Mouse (Mus musculus): ENCODE data around the gene Jrkl.

Jrkl gene

DNA sequence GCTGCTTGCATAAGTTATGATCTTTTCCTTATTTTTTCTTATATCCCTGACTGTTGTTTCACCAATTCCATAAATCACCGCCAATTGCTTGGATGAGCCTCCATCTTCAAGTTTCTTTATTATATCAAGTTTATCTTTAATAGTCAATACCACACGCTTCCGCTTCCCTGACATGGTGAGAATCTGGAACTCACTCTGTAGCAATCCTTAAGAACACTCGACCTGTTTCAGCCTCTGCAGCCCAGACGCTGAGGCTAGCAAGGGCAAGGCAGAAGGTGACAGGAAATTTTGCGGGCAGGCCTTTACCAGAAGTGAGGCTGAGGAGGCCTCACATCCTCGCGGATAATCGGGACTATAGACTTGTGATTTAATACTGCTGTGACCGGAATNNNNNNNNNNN lies at the start of gene Jrkl:
Gene Jrkl, minus strand, starts transcription at position 349 of the 400 bp plus-strand sequence.
- peak; percentile 23 for DNase-seq (ENCODE audit: low spot score)

DNA sequence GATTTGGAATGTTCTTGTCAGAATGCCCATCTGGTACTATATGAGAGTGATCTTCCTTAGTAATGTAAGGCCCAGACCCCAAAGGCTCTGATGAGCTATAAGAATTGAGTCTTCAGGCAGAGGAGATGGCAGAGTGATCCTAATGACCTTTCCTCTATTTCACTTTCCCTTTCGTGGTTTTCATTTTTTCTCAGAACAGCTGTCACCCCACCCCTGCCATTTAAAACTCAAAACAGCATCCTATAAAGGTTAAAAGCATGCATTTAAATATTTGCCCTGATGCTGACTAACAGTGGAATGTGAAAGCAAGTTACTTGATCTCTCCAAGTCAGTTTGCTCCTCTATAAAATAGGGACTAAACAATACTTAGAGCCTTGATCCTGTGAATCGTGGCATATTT lies 41.9 kb upstream of the Jrkl start:
- no peak for DNase-seq (ENCODE audit: low spot score)

DNA sequence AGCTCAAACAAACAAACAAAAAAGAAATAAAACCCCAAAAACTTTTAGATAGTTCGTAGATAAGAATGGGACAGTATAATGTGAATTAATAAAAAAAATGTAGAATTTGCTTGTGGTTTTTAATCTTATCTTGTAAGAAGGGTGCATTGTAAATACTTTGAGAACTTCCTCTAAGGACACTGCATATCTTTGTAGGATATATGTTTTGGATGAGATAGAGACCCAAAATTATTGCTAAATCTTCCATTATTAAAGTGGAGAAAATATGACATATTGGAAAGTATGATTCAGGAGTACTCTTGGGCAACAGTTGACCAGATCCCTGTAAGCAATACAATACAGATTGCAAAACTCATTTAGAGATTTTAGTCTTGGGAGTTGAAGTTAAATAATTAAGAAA lies 27.6 kb upstream of the Jrkl start:
- no peak for DNase-seq (ENCODE audit: low spot score)

DNA sequence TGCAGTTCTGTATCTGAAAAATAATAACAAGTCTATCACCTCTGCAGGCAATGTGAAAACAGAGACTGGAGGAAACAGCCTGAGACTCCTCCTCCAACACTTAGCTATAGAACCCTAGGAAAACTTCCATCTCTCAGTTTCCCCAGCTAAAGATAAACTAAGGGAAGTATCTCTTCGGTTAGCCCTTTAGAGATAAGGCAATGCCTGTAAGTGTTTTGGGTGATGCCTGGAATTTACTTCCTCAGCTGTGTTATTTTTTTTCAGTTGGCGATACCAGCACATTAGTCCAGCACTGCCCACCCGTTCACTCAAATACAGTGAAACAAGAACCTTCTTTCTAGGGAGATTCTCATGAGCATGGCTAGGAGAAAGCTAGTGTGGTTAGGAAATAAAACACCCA lies 15.4 kb upstream of the Jrkl start:
- DNase-seq (ENCODE audit: low spot score), result no peak

DNA sequence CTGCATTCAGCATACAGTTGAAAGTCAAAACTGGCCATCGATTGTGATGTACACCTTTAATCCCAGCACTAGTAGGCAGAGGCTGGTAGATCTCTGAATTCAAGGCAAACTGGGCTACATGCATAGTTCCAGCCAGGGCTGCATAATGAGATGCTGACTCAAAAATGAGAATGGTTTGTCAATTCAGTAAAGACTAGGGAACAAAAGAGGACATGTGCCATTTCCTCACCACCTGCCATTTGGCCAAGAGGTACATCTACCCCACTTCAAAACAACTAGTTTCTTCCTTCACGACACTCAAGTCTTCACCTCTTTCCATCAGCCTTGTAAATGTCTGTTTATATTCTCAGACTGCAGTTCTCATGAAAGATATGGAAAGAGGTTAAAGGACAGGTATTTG lies 12.5 kb upstream of the Jrkl start:
- DNase-seq (ENCODE audit: low spot score), result no peak

DNA sequence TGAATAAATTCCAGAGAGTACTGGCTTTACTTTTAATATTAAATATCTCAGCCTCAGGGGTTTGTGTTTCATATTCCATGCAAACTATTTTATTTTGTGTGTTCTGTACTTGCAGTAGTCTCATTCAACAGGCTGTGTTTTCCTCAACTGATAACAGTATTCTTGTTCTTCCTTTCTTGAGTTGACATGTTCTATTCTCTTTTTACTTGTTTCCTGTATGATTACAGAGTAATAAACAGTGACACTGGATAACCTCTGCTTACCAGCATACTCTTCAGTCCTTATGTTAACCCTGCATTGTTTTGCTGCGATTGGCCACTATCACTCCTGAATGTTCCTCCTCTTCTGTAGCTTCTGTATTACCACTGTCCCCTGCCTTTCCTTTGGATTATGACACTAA lies 11.1 kb upstream of the Jrkl start:
- no peak for DNase-seq (ENCODE audit: low spot score)

DNA sequence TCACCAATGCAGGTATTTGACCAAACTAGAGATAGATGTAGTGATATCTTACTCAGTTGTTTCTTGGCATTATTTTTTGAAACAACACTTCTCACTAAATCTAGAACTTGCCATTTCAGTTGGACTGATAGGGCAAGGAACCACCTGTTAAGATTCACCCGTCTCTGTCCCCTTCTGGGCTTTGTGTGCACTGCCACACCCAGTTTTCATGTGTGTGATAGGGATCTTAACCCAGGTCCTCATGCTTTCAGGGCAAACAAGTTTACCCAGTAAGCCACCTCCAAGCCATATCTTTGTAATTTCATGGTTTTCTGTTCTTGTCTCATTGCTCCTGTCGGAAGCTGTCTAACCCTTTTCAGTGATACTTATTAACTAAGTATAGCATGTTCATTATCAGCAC lies 5.6 kb upstream of the Jrkl start:
- DNase-seq (ENCODE audit: low spot score), result no peak

DNA sequence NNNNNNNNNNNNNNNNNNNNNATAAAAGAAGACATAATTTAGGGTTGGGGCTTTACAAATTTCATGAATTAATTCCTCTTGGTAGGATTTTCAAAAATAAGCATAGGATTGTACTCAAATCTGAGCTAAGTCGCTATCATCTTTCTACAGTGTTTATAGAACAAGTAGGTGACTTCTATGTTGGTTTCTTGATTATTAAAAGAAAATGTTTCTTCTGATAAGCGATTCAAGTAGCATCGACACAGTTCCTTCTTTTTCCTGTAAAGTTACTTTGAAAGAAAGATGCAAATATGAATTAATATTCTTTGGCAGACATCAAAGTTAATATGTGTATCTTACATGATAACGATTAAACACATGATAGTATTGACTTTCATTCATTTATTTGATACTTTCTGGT lies 2.5 kb upstream of the Jrkl start:
- DNase-seq (ENCODE audit: low spot score), result no peak

DNA sequence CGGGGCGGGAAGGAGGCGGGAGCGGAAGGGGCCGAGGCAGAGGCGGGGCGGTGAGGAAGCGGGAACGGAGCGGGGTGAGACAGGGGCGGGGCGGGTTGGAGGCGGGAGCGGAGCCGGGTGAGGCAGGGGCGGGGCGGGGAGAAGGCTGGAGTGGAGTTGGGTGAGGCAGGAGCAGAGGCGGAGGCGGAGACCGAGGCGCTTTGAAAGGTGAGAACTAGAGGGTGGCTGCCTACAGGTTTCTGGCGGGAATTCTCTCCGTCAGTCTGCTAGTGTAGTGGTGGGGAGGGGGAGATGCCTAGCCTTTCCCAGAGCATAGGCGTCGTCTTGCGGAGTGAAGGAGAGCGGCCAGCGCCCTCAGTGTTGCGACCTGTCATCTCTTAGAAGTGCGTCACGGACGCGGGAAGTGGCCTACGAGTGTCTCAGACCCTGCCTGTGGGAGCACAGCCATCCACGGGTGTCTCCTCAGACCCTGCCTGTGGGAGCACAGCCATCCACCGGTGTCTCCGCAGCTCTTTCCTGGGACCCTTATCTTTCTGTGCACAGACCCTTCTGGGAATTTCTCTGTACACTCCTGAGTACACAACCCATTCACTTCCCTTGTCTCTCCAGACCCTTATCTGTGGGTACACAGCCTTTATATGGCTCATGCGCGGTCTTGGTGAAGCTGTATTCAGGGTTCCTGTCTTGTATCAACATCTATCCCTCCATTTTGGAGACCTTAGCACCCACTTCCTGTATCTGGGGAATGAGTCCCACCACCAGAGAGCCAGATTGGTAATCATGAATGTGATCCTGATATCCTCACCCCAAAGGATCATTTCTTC lies 1.4 kb upstream of the Jrkl start, which contains the start of gene Ccdc82:
Gene Ccdc82, plus strand, starts transcription at position 141 of the 824 bp plus-strand sequence.
- peak; percentile 96 for DNase-seq (ENCODE audit: low spot score)

DNA sequence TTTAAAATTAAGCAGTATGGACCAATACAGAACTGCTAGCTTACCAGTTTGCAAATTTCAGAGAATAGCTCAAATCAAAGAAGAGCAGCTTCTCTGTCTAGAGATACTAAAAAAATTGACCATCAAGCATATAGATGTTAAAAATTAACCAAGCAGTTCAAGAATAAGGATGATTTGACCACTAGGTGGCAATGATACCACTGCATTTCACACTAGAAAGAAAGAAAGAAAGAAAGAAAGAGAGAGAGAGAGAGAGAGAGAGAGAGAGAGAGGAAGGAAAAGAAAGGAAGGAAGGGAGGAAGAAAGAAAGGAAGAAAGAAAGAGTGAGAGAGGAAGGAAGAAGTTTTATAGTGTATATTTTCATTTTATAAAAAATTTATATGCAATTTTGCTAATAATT lies 3.3 kb downstream of the Jrkl start:
- no peak for DNase-seq (ENCODE audit: low spot score)

DNA sequence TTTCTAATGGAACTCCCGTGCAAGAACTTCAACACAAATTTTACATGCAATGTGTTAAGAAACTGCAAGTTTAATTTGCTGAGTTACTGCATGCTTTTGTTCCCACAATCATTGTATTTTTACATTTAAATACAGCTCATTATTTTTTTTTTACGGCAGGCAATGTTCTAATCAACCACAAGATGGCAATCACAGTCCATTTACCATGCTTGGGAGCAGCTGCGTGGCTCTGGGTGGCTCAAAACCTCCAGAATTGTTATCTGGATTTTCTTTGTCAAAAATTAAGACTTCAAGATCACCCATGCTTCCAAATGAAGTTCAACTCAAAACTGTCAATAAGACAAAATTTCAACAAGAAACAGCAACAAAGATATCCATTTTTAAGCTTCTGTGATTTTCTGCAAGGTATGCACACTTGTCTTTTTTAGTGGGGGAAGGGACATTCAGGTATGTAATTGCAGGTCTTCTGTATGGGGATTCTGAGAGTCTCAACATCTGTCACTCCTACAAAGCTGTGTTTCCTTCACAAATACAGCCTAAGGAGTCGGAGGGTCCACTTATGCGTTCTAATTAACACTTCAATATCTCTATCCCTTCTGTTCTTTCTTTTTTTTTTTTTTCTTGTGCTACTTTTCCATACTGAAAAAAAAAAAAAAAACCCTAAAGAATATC lies 13.9 kb downstream of the Jrkl start:
- DNase-seq (ENCODE audit: low spot score), result no peak

DNA sequence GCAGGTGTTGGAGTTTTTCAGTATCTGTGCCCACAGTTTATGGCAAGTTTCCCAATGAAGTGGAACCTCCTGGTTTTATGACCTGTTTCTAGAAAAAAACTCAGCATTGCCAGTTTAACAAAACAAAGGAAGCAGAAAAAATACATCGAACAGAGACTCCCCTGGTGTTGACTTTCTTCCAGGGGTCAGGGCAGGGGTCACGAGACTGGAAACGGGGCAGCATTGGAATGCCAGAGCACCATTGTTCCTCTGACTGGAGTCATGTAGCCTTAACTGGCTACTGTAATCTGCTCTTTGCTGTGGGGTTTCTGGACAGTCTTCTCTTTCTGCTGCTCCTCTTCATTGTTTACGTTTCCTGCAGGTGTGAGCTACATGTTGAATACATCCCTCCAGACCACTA lies 15.1 kb downstream of the Jrkl start:
- DNase-seq (ENCODE audit: low spot score), result peak; percentile 50

DNA sequence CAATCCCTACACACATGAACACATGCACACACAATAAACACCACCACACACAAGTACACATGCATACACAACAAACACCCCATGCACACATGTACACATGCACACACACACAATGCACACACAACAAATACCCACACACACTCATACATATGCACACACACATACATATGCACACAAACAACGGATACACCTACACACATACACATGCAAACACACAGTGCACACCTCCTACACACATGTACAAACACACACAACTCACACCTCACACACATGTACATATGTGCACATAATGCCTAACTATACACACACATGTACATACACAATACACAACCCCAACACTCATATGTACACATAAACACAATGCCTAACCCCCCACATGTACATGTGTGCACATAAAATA lies 19.8 kb downstream of the Jrkl start:
- DNase-seq (ENCODE audit: low spot score), result no peak

DNA sequence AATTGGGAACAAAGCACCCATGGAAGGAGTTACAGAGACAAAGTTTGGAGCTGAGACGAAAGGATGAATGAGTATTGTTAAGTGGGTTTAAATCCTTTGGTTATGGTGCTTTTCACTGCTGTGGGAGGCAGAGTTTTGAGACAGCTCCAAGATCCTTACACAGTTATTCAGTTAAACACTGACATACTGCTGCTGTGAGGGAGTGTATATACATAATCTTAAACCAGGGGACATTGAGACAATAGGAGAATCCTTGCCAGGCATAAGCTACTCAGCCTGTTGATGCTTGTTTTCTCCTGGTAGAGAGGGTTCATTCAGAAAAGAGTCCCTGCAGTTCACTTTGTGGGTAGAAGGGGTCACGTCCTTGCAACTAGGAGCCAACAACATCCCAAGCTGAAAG lies 39.3 kb downstream of the Jrkl start:
- no peak for DNase-seq (ENCODE audit: low spot score)

DNA sequence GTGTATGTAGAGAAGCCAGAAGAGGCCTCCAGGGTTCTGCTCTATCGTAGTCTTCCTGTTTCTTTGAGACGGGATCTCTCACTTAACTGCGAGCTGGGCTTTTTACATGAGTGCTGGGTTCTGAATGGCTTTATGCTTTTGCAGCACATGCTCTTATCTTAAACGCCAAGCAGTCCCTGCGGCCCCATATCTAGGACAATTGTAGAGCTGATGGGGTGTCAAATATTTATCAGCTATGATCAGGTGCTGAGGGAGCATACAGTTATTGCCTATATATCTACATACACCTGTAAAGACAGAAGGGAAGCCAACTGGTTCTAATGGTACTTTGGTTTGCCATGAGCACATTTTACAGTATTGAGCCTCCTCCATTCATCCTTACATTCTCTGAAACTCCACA lies 41.9 kb downstream of the Jrkl start:
- no peak for DNase-seq (ENCODE audit: low spot score)

DNA sequence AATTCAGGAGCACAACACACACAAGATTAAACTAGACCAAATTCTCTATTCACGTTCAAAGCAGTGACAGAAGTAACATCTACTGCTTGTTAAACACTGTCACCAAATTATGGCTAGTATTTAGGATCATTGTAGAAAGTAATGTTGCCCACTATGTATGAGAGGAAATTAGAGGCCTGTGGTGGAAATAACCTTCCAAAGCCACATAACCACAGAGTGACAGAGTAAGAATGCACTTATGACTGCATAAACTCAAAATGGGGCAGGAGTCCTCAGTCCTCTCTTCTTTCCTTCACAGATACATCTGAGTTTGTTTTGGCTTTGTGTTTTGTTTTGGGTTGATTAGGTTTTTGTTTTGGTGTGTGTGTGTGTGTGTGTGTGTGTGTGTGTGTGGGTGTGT lies 42.5 kb downstream of the Jrkl start:
- no peak for DNase-seq (ENCODE audit: low spot score)

DNA sequence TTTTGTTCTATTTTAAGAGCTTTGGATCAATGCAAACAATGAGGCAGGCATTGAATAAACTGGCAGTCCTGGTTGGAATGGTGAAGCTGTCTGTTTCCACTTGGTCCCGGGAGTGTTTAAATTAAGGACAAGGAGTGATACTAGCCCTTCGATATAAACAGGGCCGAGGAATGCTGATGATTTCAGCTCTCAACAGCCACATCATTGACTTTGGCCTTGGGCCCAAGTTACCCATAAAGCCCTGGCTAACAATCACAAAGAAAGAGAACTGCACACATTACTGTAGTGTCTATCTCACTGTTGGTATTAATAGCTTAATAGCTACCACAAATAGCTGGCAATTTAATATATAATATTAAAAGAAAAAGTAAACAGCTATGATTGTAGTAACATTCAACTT lies 45.5 kb downstream of the Jrkl start:
- no peak for DNase-seq (ENCODE audit: low spot score)

DNA sequence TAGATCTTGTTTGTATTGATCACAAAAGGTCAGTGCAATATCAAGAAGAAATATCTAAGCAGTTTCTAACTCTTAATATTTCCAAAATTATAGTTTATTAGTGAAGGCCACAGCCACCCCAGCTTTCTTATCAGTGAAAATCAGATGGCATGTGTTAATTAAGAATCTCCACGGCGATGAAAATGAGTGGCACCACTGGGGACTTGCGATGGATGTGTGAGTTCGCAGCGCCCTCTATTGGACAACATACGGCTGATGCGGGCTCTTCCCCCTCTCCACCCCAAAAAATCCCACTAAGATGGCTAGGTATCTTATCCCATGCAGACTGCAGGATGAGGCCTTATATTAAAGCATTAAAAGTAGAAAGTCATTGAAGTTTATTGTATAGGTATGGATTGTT lies 49.9 kb downstream of the Jrkl start:
- DNase-seq (ENCODE audit: low spot score), result no peak

DNA sequence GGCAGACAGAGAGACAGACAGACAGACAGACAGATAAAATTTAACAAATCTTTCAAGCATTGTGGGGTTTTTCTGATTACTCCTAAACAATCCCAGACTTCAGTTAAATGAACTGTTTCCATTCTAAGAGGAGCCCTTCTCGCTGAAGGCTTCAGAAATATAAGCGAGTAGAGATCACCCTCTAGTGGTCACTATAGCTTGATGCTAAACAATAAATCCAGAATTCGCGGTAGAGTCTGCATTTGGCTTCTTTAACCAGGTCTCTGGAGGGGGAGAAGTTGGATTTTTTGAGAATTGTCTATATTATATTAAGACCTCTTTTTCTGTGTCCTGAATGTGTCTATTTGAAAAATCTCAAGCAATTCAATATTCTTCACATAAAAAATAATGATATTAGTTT lies 50.4 kb downstream of the Jrkl start:
- DNase-seq (ENCODE audit: low spot score), result no peak

DNA sequence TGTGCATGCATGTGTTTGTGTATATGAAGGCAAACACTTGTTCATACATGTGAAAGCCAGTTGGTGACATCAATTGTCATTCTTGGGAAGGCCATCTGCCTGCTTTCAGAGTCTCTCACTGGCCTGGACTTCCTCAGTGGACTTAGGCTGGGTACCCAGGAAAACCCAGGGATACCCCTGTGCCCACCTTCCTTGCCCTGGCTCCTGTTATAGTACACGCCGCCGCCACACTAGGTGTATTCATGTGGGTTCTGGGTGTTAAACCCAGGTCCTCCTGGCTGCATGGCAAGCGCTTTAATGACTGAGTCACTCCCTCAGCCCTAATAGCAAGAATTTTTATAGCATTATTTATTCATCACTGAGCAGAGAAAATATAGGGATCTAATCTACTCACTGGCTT lies 51.0 kb downstream of the Jrkl start:
- DNase-seq (ENCODE audit: low spot score), result no peak
